Mouse (Mus musculus) common myeloid progenitor, adult 5-6 weeks (primary cell): Measurements from ENCODE around the gene Cped1. TPM values are rescaled to one million over a fixed set of nuclear protein-coding genes. Genes with fewer than 3 reads are reported as not detected.
"Not testable (repeated sequence)": the region's sequence is repeated elsewhere in the genome, so short reads cannot be mapped to it uniquely, and the experiment has no call there.

Experiments
- ATAC-seq: replicated peaks from 2 replicates; pipeline ENCODE4 v1.8.0; 2016; ENCODE audit warnings: low read depth, mild to moderate bottlenecking, moderate TSS enrichment, inconsistent platforms; ENCODE audit not compliant: poor library complexity, severe bottlenecking
- total RNA-seq: library from RNA; stranded (forward); fragments of 200-1000, 187-1606 nt; gene quantifications from 2 replicates; pipeline ENCODE4 v1.2.3, GENCODE M21; 2017

The Cped1 gene
- total RNA-seq, 1 experiment from 2014 or later = 2.9 TPM

DNA sequence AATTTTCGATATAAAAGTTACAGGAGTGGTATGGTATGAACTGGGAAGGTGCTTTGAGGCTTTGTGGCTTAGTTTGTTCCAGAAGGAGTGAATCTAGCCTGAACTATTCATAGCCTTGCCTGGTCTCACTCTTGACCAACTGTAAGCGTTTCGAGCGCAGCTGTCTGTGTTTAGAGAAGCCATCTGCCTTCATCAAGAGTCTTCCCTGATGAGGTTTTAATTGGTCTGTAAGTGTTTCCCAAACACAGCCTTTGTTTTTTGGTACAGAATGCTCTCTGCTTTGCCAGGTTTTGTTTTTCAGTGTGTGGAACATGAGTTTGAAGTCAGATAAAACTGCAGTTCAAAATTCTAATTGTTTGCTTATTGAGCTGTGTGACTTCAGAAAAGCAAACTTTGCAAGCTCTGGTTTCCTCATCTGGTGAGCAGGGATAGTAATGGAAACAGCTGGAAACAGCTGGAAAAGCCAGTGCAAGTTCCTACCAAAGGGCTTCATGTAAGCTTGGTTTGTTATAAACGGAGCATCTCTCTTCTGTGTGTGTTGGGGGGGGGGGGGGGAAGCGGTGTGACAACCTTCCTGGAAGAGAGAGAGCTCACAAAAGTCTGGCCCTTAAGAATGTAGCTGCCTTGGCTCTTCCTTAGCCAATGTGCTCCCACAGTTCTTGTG, 221.0 kb downstream of the Cped1 start:
- ATAC-seq = no peak

DNA sequence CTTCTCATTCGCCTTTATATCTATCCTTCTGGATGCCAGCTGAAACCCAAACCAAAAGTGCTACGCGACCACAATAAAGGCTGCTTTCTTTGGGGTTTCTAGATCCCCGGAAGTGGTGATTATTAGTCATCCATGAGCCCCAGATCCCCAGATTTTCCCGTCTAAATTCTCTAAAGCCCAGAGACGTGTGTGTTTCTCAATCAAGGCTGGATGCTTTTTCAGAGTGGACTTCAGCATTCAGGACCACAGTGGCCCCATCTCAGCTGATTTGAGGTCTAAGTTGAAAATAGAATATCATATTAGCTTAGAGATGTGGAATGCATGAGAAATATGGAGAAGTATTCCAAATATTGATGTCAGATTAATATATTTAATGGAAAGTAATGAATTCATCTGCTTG, 226.4 kb downstream of the Cped1 start:
- ATAC-seq = no peak

- no peak for ATAC-seq
These were observed 227.5 kb downstream of the Cped1 start for GRCm38 (mm10) chr6:22213187-22213586.

DNA sequence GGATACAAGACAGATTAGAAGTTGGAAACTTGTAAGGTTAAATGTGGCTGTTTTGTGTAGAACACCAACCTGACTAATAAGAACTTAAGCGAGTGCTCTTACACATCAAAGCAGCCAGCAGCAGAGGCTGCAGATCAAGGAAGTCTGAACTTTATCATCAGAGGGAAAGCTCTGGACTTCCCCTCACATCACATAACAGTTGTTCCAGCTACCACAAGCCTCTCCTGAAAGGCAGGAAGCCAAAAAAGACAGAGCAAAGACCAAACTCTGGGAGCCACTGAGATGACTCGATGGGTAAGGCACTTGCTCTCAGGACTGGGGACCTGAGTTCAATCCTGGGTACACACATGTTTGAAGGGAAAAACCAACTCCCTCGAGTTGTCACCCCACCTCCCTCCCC, 228.1 kb downstream of the Cped1 start:
- ATAC-seq = peak; percentile 68

DNA sequence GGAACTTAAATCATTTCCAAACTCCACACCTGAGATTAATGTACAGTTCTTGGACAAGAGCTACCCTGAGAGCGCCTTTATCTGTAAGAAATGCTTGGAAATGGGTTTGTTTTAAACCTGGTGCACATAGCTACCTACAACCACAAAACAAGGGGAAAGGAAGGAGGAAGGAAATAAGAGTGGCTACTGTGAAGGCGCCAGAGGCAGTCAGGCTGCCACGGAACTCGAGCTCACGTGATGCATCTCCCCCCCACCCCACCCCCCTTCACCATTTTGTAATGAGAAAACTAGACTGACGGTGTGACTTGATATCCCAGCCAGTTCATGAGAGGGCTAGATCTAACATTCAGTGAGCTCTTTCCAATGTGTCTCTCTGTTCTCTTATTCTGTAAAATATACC, 228.9 kb downstream of the Cped1 start:
- peak; percentile 68; the same call in 1 of the 2 replicates for ATAC-seq

- ATAC-seq = no peak
These were observed 230.7 kb downstream of the Cped1 start for GRCm38 (mm10) chr6:22216276-22216973.

DNA sequence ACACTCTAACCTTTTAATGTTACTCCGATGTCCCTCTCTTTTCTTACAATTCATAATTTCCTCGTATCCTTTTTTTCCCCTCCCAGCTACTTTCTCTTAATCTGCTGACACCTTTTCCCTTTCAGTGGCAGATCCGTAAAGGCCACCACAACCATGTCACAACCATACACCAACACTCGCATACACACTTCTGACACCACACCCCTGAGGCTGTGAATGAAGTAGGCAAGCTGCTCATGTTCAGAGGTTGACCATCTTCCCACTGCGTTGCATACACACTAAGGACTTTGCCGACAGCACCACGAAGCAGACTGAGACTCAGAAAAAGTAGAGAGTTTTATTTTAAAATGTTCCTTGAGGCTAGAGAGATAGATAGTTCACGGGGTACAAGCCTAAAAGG, 235.4 kb downstream of the Cped1 start:
- no peak for ATAC-seq

DNA sequence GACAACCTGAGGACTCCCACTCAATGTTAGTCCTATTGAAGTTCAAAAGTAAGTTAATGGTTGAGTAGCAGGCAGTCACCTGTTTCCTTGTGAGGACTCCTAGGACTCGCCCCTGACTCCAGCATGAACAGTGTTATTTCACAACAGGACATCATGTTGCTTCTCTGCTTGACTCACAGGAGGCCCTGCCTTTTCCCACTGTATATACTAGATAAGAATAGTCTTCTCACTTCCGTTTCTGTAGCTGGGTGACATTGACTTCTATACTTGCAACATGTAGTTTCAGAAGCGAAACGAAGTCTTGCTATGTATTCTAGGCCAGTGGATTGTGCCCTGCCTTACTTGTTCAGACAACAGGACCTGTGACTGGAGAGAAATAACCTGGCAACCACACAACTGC, 236.4 kb downstream of the Cped1 start:
- ATAC-seq = peak; percentile 56

DNA sequence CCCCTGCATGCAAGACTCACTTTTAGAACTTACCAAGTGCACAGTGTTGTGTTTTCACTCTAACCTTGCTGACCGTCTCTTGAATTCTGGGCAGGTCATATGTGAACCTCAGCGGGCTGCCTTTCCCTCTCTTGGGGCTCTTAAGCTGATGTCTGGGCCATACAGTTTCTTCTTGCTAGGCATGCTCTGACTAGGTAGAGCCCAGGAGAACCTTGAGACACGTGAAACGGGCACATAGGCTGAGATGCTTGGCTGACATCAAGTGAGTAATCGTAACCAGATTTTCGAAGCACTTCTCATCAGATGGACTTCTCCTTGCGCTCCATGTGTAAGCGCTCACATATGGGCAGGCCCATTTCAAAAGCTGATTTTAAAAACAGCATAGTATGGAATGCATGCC, 237.2 kb downstream of the Cped1 start:
- no peak for ATAC-seq

DNA sequence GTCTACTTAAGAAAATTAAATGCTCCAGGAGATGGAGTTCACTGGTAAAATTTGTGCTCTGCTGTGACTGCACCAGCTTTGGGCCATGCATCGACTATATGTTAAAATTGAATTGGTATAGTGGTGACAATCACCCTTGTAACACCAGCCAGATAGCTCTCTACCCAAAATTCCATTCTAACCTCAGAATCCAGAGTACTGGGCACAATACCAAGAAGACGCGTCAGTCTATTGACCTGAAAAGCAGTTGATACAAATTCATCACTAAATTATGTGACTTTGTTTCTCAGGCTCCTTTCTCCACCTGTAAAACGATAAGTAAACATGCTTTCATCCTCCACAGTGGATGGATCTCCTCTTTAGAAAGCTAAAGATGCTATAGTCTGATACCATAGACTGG, 238.6 kb downstream of the Cped1 start:
- no peak for ATAC-seq

DNA sequence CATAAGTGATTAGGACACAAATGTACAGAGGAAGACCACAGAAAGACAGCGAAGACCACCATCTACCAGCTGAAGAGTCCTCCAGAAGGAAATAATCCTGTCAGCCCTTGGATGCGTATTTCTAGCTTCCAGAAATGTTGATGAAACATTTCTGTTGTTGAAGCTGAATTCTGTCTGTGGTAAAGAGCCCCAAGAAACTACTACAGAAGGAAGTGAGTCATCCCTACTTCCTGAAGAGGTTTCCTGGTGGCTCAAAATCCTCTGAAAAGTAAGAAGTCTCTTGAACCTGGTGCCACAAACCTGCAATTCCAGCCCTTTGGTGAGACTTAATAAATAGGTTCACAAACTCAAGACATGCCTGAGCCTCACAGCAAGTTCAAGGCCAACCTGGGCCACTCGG, 245.5 kb downstream of the Cped1 start:
- peak; percentile 60 for ATAC-seq

- ATAC-seq = no peak
These were observed 247.8 kb downstream of the Cped1 start for GRCm38 (mm10) chr6:22233517-22233916.

DNA sequence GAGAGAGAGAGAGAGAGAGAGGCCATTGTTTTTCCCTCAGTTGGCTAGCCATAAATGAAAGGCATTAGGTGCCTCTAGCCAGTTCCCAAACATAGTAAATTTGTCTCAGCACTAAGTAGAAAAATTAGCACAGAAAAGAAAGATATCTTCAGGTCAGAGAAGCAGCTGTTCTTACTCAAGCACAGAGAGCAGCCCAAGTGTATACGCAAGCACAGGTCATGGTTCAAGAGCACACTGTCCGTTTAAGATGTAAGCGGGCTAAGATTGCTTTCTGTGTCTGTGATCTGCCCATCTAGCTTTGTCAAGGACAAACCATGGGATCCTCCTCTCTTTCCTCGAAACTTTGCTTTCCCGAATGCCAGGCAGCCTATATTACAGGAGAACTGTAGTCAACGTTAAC, 249.4 kb downstream of the Cped1 start:
- no peak for ATAC-seq

DNA sequence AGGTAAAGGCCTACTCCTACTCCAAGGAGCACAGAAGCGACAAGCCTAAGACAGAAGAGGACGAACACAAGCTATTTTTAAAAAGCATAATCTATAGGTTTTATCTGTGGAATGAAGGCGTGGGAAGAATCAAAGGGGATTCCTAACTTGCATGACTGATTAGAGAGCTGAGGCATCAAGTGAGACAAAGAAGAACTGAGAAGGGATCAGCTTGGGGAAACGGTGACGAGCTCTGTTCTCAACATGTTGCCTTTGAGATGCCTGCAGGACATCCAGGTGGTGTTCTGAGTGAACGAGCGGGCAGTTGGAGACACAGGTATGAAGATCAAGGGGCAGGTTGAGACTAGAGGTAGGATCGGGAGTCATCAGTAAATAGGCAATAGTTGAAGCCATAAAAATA, 257.6 kb downstream of the Cped1 start:
- ATAC-seq = no peak

DNA sequence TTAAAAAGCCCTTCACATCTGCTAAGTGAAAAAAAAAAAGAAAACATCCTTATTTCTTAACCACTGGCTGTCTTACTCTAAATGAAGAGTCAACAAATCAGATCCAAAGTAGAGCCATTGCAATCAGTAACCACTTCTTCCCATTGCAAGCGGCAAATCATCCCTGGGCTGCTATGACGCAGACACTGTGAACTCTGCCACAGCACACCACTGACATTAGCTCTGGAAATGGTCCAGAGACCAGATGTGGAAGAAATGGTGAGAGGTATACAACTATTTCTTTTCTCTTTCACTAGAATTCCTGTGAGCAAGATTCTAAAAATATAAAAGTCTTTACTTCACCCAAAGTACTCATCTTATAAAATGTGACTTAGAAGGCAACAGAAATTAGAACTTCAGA, 261.0 kb downstream of the Cped1 start:
- ATAC-seq = no peak

- ATAC-seq = no peak
These were observed 273.1 kb downstream of the Cped1 start for GRCm38 (mm10) chr6:22258784-22259183.

DNA sequence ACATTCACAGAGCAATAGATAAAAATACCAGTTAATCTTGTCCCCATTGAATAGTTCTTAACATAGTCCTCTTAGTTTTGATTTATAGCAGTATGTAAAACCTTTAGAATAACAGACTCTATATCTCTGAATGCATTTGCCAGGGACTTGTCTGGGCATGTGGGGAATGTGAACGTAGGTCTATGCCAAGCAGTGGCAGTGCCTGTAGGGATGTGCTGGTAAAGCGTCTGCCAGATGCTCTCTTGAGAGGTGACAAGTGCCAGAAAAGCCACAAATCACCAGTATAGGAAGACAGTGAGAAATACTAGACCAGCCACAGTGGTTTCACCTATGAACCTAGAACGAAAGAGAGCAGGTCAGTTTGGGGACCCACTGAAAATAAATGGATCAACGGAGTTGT, 276.8 kb downstream of the Cped1 start:
- ATAC-seq = no peak

DNA sequence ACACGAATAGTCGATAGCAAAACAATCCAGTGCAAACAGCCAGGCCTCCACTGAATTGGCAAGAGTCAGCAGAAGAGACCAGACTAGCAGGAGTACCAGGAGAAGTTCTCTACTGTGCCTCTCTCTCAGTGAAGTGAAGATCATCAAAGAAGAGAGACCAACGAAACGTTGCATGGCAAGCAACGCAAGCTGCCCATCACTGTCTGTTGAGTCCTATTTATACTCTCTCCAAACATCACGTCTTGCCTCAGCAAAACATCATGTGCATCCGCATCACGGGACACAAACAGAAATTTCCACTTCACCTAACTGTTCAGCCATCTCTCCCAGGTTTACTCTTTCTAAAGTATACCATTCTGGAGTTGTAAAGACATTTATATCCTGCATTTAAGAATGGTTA, 278.4 kb downstream of the Cped1 start:
- ATAC-seq = not testable (repeated sequence)

GRCm38 (mm10) chr6:22266018-22266417, 280.3 kb downstream of the Cped1 start:
- ATAC-seq = no peak

GRCm38 (mm10) chr6:22267807-22268667, 282.3 kb downstream of the Cped1 start:
- no peak for ATAC-seq

- ATAC-seq = no peak
These were observed 283.0 kb downstream of the Cped1 start for GRCm38 (mm10) chr6:22268677-22269076.
